Mouse (Mus musculus) MEL (cell line): ENCODE results near the gene Etfbkmt. TPM values are rescaled to one million over a fixed set of nuclear protein-coding genes. Genes with fewer than 3 reads are reported as not detected.

Experiments used
- DNase-seq: peaks from one replicate; pipeline ENCODE4 v3.0.0; 2011; ENCODE audit warnings: low read depth, low spot score
- H3K27ac ChIP-seq: 2 replicates; pipeline ENCODE4 v1.5.1; 2012; ENCODE audit warnings: low read depth, mild to moderate bottlenecking, control low read depth, low read length, moderate library complexity; ENCODE audit not compliant: control insufficient read depth
- H3K27me3 ChIP-seq, 2 experiments: fragments of 150-350 bp in 1 of 2; sonication (generic) in 1 of 2; 2 replicates each; pipeline ENCODE4 v1.6.1; 2012; ENCODE audit warnings: low read length in 2 of 2, mild to moderate bottlenecking in 2 of 2, improper control_type of control experiment in 1 of 2, moderate library complexity in 1 of 2; ENCODE audit not compliant: insufficient read depth in 2 of 2, control insufficient read depth in 1 of 2
- H3K36me3 ChIP-seq, 2 experiments: 2 replicates each; pipeline ENCODE4 v1.6.1; 2012 to 2014; ENCODE audit warnings: low read length in 2 of 2, improper control_type of control experiment in 1 of 2, inconsistent platforms in 1 of 2, mild to moderate bottlenecking in 1 of 2; ENCODE audit not compliant: insufficient read depth in 2 of 2, control insufficient read depth in 1 of 2
- H3K4me1 ChIP-seq, 2 experiments: fragments of 150-350 bp in 1 of 2; sonication (generic) in 1 of 2; 2 replicates each; pipeline ENCODE4 v1.6.1; 2012; ENCODE audit warnings: low read length in 2 of 2, improper control_type of control experiment in 1 of 2, mild to moderate bottlenecking in 1 of 2; ENCODE audit not compliant: insufficient read depth in 2 of 2, control insufficient read depth in 1 of 2
- H3K4me3 ChIP-seq, 2 experiments: fragments of 150-350 bp in 1 of 2; sonication (generic) in 1 of 2; 2 replicates each; pipeline ENCODE4 v1.5.1; 2012; ENCODE audit warnings: low read depth in 2 of 2, low read length in 2 of 2, mild to moderate bottlenecking in 2 of 2, moderate library complexity in 2 of 2, control low read depth in 1 of 2, improper control_type of control experiment in 1 of 2; ENCODE audit not compliant: control insufficient read depth in 1 of 2, insufficient read depth in 1 of 2
- H3K79me2 ChIP-seq: 2 replicates; pipeline ENCODE4 v1.6.1; 2012; ENCODE audit warnings: mild to moderate bottlenecking, low read length, moderate library complexity; ENCODE audit not compliant: control insufficient read depth, poor library complexity, insufficient read depth
- H3K9ac ChIP-seq: 2 replicates; pipeline ENCODE4 v1.6.1; 2012; ENCODE audit warnings: low read depth, mild to moderate bottlenecking, control low read depth, low read length, moderate library complexity; ENCODE audit not compliant: control insufficient read depth, poor library complexity, severe bottlenecking
- H3K9me3 ChIP-seq: fragments of 150-350 bp; sonication (generic); replicated peaks from 2 replicates; pipeline ENCODE4 v1.6.1; 2012; ENCODE audit warnings: mild to moderate bottlenecking, low read length, improper control_type of control experiment, moderate library complexity; ENCODE audit not compliant: insufficient read depth
- CHD1 ChIP-seq: IDR thresholded peaks from 2 replicates; pipeline ENCODE4 v1.6.1; 2012; ENCODE audit warnings: low read depth, mild to moderate bottlenecking, inconsistent platforms, low read length, improper control_type of control experiment
- E2F4 ChIP-seq: IDR thresholded peaks from 2 replicates; pipeline ENCODE4 v1.6.1; 2011; ENCODE audit warnings: low read depth, low read length, improper control_type of control experiment, borderline replicate concordance
- GABPA ChIP-seq: IDR thresholded peaks from 2 replicates; pipeline ENCODE4 v1.6.1; 2012; ENCODE audit warnings: low read depth, mild to moderate bottlenecking, inconsistent platforms, low read length, improper control_type of control experiment, moderate library complexity
- JUND ChIP-seq: IDR thresholded peaks from 2 replicates; pipeline ENCODE4 v1.6.1; 2011; ENCODE audit warnings: low read depth, mild to moderate bottlenecking, improper control_type of control experiment, low read length
- KAT2A ChIP-seq: conservative IDR thresholded peaks from 2 replicates; pipeline ENCODE4 v1.6.1; 2012; ENCODE audit warnings: low read depth, low read length, improper control_type of control experiment, inconsistent platforms
- MEF2A ChIP-seq: IDR thresholded peaks from 2 replicates; pipeline ENCODE4 v1.6.1; 2014; ENCODE audit warnings: low read depth, mild to moderate bottlenecking, inconsistent platforms, low read length, improper control_type of control experiment; ENCODE audit not compliant: poor library complexity, insufficient replicate concordance, severe bottlenecking; ENCODE audit errors: extremely low read depth
- MYB ChIP-seq: IDR thresholded peaks from 2 replicates; pipeline ENCODE4 v1.6.1; 2011; ENCODE audit warnings: mild to moderate bottlenecking, low read depth, low read length, improper control_type of control experiment
- NELFE ChIP-seq: IDR thresholded peaks from 2 replicates; pipeline ENCODE4 v1.6.1; 2011; ENCODE audit warnings: low read depth, low read length, improper control_type of control experiment
- NRF1 ChIP-seq: IDR thresholded peaks from 2 replicates; pipeline ENCODE4 v1.6.1; 2014; ENCODE audit warnings: low read depth, mild to moderate bottlenecking, inconsistent platforms, low read length, improper control_type of control experiment, moderate library complexity; ENCODE audit not compliant: poor library complexity, insufficient read depth, severe bottlenecking
- POLR2AphosphoS2 ChIP-seq: IDR thresholded peaks from 2 replicates; pipeline ENCODE4 v1.6.1; 2011; ENCODE audit warnings: low read length, improper control_type of control experiment
- RCOR1 ChIP-seq: IDR thresholded peaks from 2 replicates; pipeline ENCODE4 v1.6.1; 2012; ENCODE audit warnings: low read depth, mild to moderate bottlenecking, inconsistent platforms, low read length, improper control_type of control experiment
- SMC3 ChIP-seq: IDR thresholded peaks from 2 replicates; pipeline ENCODE4 v1.6.1; 2011; ENCODE audit warnings: low read depth, low read length, improper control_type of control experiment
- TAL1 ChIP-seq: IDR thresholded peaks from 2 replicates; pipeline ENCODE4 v1.6.1; 2012; ENCODE audit warnings: mild to moderate bottlenecking, inconsistent platforms, low read length, moderate library complexity, mixed read lengths
- USF1 ChIP-seq: IDR thresholded peaks from 2 replicates; pipeline ENCODE4 v1.6.1; 2014; ENCODE audit warnings: low read depth, mild to moderate bottlenecking, inconsistent platforms, low read length, improper control_type of control experiment, moderate library complexity
- ZMIZ1 ChIP-seq: IDR thresholded peaks from 2 replicates; pipeline ENCODE4 v1.6.1; 2012; ENCODE audit warnings: low read depth, mild to moderate bottlenecking, inconsistent platforms, low read length, improper control_type of control experiment, moderate library complexity
- ZNF384 ChIP-seq: IDR thresholded peaks from 2 replicates; pipeline ENCODE4 v1.6.1; 2012; ENCODE audit warnings: low read depth, mild to moderate bottlenecking, inconsistent platforms, low read length, improper control_type of control experiment
- polyA plus RNA-seq, 2 experiments: library from polyadenylated mRNA; stranded (reverse) in 1 of 2; unstranded in 1 of 2; fragments of >175 nt in 1 of 2; fragments of >200 nt in 1 of 2; gene quantifications; 2 replicates each; pipeline versions ENCODE4 v1.2.1 to v1.2.4; 2012; ENCODE audit warnings: low replicate concordance in 2 of 2, low read depth in 1 of 2; ENCODE audit not compliant: insufficient read length in 2 of 2, insufficient read depth in 1 of 2, missing spikeins in 1 of 2
- total RNA-seq: library from RNA; depleted of rRNA; stranded (reverse); fragments of 300-350 nt; gene quantifications from 2 replicates; pipeline ENCODE4 v1.2.3, GENCODE M21; 2012; rRNA removed

Etfbkmt gene
- total and polyA plus RNA-seq, 3 experiments = 3.4 to 5.7 TPM; not detected in 1

GRCm38 (mm10) chr6:149193276-149193905 lies 53.7 kb downstream of the Etfbkmt start (continued):
- TF ChIP-seq NRF1 (no peak), POLR2AphosphoS2 (0 out of 2 replicates have a peak, but pooled peaks have one; percentile 42), NELFE (no peak)

- Histone ChIP-seq H3K36me3 (peaks cover 0 to 11% of the 10 kb centered on the region in 2 experiments; a peak in 2 of 4 replicates), H3K27ac (no peak overlapping the region), H3K4me3 (no peak overlapping the region), H3K4me1 (peaks cover 0 to 6% of the 10 kb centered on the region in 2 experiments; a peak in 3 of 4 replicates), H3K9me3 (no peaks in the 10 kb centered on the region), H3K79me2 (no peaks in the 10 kb centered on the region; the same call in 1 of the 2 replicates), H3K9ac (no peak overlapping the region), H3K27me3 (no peaks in the 10 kb centered on the region)
- DNase-seq = no peak
- TF ChIP-seq ZMIZ1 (no peak), RCOR1 (no peak), TAL1 (peak; percentile 32; the same call in 1 of the 2 replicates), GABPA (no peak)
These were observed 57.5 kb downstream of the Etfbkmt start for GRCm38 (mm10) chr6:149197116-149197515.

DNA sequence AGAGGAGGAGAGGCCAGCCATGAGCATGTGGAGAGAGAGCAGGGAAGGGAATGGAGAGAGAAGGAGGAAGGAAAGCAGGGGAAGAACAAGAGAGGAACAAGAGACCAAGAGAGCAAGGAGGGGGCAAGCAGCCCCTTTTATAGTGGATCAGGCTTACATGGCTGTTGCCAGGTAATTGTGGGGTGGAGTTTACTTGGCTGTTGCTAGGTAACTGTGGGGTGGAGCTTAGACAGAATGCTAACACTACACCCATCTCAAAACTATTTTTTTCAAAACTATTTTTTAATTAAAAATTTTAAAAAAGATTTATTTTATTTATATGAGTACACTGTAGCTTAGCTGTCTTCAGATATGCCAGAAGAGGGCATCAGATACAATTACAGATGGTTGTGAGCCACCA lies 58.9 kb downstream of the Etfbkmt start:
- Histone ChIP-seq H3K4me3 (no peak overlapping the region), H3K9ac (no peak overlapping the region), H3K4me1 (peaks cover 0 to 6% of the 10 kb centered on the region in 2 experiments; a peak in 3 of 4 replicates), H3K36me3 (peaks cover 0 to 11% of the 10 kb centered on the region in 2 experiments; a peak in 2 of 4 replicates), H3K27me3 (no peaks in the 10 kb centered on the region), H3K27ac (no peak overlapping the region), H3K79me2 (no peaks in the 10 kb centered on the region), H3K9me3 (no peaks in the 10 kb centered on the region)
- no peak for DNase-seq
- no peak for TF ChIP-seq TAL1
- TF ChIP-seq CHD1 = no peak
- no peak for TF ChIP-seq SMC3
- TF ChIP-seq MEF2A = no peak
- TF ChIP-seq MYB = no peak
- TF ChIP-seq RCOR1 = no peak
- no peak for TF ChIP-seq NRF1
- TF ChIP-seq USF1 = no peak
- no peak for TF ChIP-seq ZNF384
- TF ChIP-seq KAT2A = no peak
- TF ChIP-seq E2F4 = no peak
- TF ChIP-seq JUND = no peak

Other genes with a start within 250 kb of the Etfbkmt start
- gene Caprin2, start 243.6 kb upstream of the Etfbkmt start, total RNA-seq = 4.2 and 5.9 TPM in 2 replicates
- gene Caprin2, start 243.6 kb upstream of the Etfbkmt start, polyA plus RNA-seq = 1 to 10 TPM in 1 of 2 experiments, not detected in 1; 6.4 TPM
- 44.1 and 54.4 TPM in 2 replicates for gene Sinhcaf, start 193.4 kb upstream of the Etfbkmt start, total RNA-seq
- gene Sinhcaf, start 193.4 kb upstream of the Etfbkmt start, polyA plus RNA-seq = 10 to 100 TPM; 34.7 to 59.7 TPM
- 0.65 and 1.1 TPM in 2 replicates for gene Dennd5b, start 38.2 kb upstream of the Etfbkmt start, total RNA-seq
- gene Dennd5b, start 38.2 kb upstream of the Etfbkmt start, polyA plus RNA-seq = 1 to 10 TPM in 1 of 2 experiments, not detected in 1; 1.3 TPM
- gene Gm10203, start 9.7 kb upstream of the Etfbkmt start, total RNA-seq = not detected in 2 replicates
- not detected for gene Gm10203, start 9.7 kb upstream of the Etfbkmt start, polyA plus RNA-seq
- gene Amn1, start 48.9 kb downstream of the Etfbkmt start, total RNA-seq = 2.7 and 4.4 TPM in 2 replicates
- gene Amn1, start 48.9 kb downstream of the Etfbkmt start, polyA plus RNA-seq = 1 to 10 TPM in 1 of 2 experiments, not detected in 1; 2.7 TPM
- gene Resf1, start 169.6 kb downstream of the Etfbkmt start, total RNA-seq = 12.8 and 12.9 TPM in 2 replicates
- 100 to 1,000 TPM in 1 of 2 experiments, 10 to 100 TPM in 1; 20.4 to 103 TPM for gene Resf1, start 169.6 kb downstream of the Etfbkmt start, polyA plus RNA-seq